Mouse (Mus musculus): Measurements from ENCODE around the gene Sorbs1.

DNA sequence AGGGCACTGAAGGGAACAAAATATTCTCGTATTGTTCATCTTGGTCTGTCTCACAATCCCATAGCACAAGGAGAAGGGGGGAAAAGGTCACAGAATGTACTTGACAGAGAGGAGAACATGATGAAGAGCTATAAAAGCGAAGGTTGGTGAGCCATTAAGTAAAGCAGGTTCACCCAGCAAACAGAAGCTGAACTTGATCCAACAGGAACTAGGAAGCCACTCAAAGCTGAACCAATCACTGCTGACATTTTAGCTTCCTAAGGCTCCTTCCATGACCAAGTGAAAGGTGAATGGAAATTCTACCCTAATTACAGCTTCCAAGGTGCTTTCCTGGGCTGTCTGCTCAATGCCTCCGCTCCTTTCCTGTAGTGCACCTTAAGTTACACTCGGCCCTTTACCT lies 262.5 kb downstream of the Sorbs1 start:
- TF ChIP-seq CTCF (IDR thresholded peaks at IDR 0.05; ENCODE audit: low read depth) (no peak), EP300 (optimal IDR thresholded peaks at IDR 0.05) (no peak)

Measured in stomach, postnatal 0 days (tissue).